Mouse (Mus musculus) brain, embryonic 14.5 days (tissue): ENCODE data around the gene Pkdrej.

Experiments
- CTCF ChIP-seq: fragments of 200-500 bp; IDR thresholded peaks from 2 replicates; pipeline ENCODE4 v1.5.1; 2012; ENCODE audit warnings: inconsistent platforms, mild to moderate bottlenecking, moderate library complexity, borderline replicate concordance; ENCODE audit not compliant: insufficient read depth, insufficient read length; ENCODE audit errors: extremely low read depth
- POLR2A ChIP-seq: fragments of 200-500 bp; IDR thresholded peaks from 2 replicates; pipeline ENCODE4 v1.6.1; 2012; ENCODE audit warnings: mild to moderate bottlenecking, inconsistent platforms, borderline replicate concordance; ENCODE audit not compliant: poor library complexity, insufficient read depth, insufficient read length, severe bottlenecking; ENCODE audit errors: extremely low read depth

DNA sequence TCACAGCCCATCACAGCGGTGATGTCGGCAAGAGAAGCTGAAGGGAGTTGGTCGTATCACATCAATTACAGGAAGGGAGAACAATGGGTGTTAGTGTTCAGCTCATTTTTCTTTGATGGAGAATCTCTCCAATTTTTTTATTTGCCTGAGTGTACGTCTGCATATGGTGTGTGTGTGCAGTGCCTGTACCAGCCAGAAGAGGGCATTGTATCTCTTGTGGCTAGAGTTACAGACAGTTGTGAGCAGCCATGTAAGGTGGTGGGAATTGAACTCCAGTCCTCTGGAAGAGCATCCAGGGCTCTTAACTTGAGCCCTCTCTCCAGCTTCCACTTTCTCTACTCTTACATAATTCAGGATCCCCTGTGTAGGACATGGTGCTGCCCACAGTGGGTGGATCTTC, 38.4 kb downstream of the Pkdrej start:
- TF ChIP-seq CTCF = no peak
- TF ChIP-seq POLR2A = no peak
